Mouse (Mus musculus): ENCODE data around the gene Ugt1a7c. TPM values are rescaled to one million over a fixed set of nuclear protein-coding genes. Genes with fewer than 3 reads are reported as not detected.

The Ugt1a7c gene
- total RNA-seq, 2 experiments from 2014 or later = 7.1 to 11.0 TPM

DNA sequence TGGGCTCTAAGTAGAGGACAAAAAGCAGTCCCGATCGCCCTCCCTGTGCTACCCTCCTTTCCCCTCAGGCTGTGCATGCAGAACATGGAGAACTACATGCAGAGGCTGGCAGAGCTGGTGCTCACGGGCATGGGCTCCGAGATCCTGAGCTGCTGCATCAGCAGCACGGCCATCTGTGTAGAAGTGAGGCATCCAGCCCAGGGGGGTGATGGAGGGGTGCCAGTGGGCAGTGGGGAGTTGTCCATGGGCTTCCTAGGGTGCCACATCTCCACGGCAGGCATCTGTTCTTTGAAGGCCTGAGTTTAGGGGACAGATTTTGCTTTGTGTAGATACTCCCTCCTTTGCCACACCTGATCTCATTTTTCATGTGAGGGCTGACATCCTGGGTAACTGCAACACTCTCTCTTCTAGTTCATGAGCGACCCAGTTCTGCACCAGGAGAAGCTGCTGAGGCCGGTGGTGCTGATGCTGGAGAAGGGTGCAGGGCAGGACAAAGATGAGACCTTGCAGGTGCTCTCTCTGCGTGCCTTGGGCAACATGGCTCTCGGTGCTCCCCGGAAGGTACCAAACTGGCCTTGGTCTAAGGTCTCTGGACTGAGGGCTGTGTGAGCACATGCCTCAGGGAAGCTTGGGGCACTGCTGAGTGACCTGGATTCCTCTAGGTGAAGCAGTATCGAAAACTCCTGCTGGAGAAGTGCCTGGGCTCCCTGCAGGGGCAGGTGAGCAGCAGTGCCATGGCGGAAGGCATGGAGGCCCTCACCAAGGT is 161.3 kb downstream of the Ugt1a7c start:
- ATAC-seq (replicated peaks; ENCODE audit: low FRiP score, poor library complexity, severe bottlenecking) = no peak

DNA sequence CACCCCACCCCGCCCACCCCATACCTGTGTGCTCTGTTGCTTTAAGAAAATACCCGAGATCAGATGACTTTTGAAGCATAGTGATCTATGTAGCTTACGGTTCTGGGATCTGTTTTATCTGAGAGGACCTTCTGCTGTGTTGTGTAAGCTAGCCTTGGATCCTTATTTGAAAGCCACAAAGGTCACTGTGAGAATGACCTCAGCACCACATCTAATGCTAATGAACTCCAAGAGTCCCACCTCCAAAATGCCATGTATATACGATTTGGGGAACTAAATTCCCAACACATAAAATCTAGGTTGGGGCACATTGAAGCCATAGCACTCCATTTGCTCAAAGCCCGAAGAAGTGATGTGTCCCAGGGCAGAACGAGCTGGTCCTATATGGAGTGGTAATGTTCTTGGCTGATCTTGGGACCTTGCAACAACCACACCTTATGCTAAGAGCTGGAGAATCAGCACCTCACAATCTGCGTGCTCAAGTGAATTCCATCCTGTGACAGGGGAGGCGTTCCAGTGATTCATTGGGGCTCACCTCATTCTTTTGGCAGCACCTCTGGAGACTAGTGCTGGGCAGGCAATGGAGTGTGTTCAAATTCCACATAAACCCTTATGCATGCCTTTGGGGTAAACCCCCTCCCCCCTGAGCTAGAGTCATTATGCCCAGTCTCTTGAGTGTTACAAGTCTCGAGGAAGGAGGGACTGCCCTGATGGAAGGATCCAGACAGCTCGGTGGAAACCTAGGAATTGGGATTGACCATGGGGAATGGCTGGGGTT is 162.2 kb downstream of the Ugt1a7c start:
- ATAC-seq (replicated peaks; ENCODE audit: low FRiP score, poor library complexity, severe bottlenecking) = no peak

GRCm38 (mm10) chr1:88257681-88258080 is 162.8 kb downstream of the Ugt1a7c start:
- ATAC-seq (replicated peaks; ENCODE audit: low FRiP score, poor library complexity, severe bottlenecking) = no peak

GRCm38 (mm10) chr1:88258361-88258760 is 163.5 kb downstream of the Ugt1a7c start:
- ATAC-seq (replicated peaks; ENCODE audit: low FRiP score, poor library complexity, severe bottlenecking) = no peak

- no peak for ATAC-seq (replicated peaks; ENCODE audit: low FRiP score, poor library complexity, severe bottlenecking)
Measured at GRCm38 (mm10) chr1:88258881-88259642, 164.2 kb downstream of the Ugt1a7c start.

- no peak for ATAC-seq (replicated peaks; ENCODE audit: low FRiP score, poor library complexity, severe bottlenecking)
Measured at GRCm38 (mm10) chr1:88259643-88260024, 164.8 kb downstream of the Ugt1a7c start.

GRCm38 (mm10) chr1:88260114-88260513 is 165.3 kb downstream of the Ugt1a7c start:
- ATAC-seq (replicated peaks; ENCODE audit: low FRiP score, poor library complexity, severe bottlenecking) = no peak

GRCm38 (mm10) chr1:88260604-88261377 is 165.9 kb downstream of the Ugt1a7c start:
- no peak for ATAC-seq (replicated peaks; ENCODE audit: low FRiP score, poor library complexity, severe bottlenecking)

GRCm38 (mm10) chr1:88261706-88262105 is 166.8 kb downstream of the Ugt1a7c start:
- ATAC-seq (replicated peaks; ENCODE audit: low FRiP score, poor library complexity, severe bottlenecking) = no peak

DNA sequence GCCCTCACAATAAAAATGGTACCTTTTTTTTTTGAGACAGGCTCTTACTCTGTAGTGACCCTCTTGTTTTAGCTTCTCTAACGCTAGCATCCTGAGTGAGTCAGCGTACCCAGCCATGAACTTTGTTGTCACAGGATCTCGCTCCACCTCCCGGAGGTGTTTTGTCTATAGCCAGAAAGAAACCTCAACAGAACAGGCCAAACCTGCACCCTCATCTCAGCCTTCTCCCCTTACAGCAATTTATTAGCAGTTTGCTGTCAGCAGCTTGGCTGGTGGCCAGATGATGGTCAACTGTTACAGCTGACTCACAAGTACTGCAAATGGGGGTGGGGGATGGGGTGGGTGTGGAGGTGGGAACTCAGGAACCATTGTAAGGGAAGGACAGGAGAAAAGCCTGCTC is 167.4 kb downstream of the Ugt1a7c start:
- no peak for ATAC-seq (replicated peaks; ENCODE audit: low FRiP score, poor library complexity, severe bottlenecking)

- ATAC-seq (replicated peaks; ENCODE audit: low FRiP score, poor library complexity, severe bottlenecking) = no peak
Measured at GRCm38 (mm10) chr1:88262961-88263360, 168.1 kb downstream of the Ugt1a7c start.

- no peak for ATAC-seq (replicated peaks; ENCODE audit: low FRiP score, poor library complexity, severe bottlenecking)
Measured at GRCm38 (mm10) chr1:88263778-88264177, 168.9 kb downstream of the Ugt1a7c start.

GRCm38 (mm10) chr1:88264237-88264868 is 169.5 kb downstream of the Ugt1a7c start:
- no peak for ATAC-seq (replicated peaks; ENCODE audit: low FRiP score, poor library complexity, severe bottlenecking)

GRCm38 (mm10) chr1:88264869-88265240 is 170.0 kb downstream of the Ugt1a7c start:
- ATAC-seq (replicated peaks; ENCODE audit: low FRiP score, poor library complexity, severe bottlenecking) = no peak

DNA sequence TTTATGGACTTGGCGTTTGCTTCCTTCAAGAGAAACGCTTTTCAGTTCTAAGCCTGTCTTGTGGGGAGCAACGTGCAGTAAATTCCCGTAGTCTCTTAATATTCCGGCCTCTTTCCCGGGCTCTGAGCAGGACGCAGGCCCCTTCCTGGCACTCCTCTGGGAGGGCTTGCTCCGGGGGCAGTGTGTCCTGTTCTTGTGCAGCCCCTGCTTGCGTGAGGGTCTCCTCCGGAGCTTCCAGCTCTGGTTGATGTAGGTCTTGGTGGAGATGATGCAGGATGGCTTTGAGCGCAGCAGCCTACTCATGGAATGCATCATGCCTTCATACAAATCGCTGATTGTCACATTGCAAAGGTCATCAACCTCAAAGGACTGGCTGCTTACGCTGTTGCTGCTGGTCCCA is 171.3 kb downstream of the Ugt1a7c start:
- no peak for ATAC-seq (replicated peaks; ENCODE audit: low FRiP score, poor library complexity, severe bottlenecking)

- ATAC-seq (replicated peaks; ENCODE audit: low FRiP score, poor library complexity, severe bottlenecking) = no peak
Measured at GRCm38 (mm10) chr1:88267489-88267888, 172.6 kb downstream of the Ugt1a7c start.

DNA sequence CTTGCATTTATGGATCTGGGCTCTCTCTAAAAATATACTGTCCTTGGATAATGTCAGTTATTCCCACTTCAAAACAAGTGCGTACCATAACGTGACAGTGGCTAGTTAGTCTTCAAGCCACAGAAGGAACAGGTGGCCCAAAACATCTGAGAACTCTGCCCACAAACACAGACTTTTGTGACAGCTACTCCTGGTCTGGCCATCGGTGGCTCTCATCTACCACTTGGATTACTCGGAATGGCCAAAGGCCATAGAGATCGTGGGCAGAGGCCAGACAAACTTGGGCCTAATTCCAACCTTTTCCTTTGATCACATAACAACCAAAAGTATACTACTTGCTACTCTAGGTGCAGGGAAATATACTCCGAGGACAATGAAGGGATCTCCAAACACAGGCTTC is 173.2 kb downstream of the Ugt1a7c start:
- no peak for ATAC-seq (replicated peaks; ENCODE audit: low FRiP score, poor library complexity, severe bottlenecking)

Measured in erythroblast, adult 5-6 weeks (primary cell).